Mouse (Mus musculus) heart, adult 2 months (tissue): ENCODE results near the gene Fam169a. TPM values are rescaled to one million over a fixed set of nuclear protein-coding genes. Genes with fewer than 3 reads are reported as not detected.
A peak's percentile ranks its signal among the peaks of the same experiment; 100 is the strongest.
"Not testable (repeated sequence)": the region's sequence is repeated elsewhere in the genome, so short reads cannot be mapped to it uniquely, and the experiment has no call there.

Source experiments
- DNase-seq, 2 experiments: peaks; one replicate each; pipeline ENCODE4 v3.0.0; 2021
- H3K27ac ChIP-seq: fragments of 200-600 bp; 2 replicates; pipeline ENCODE4 v1.8.1; 2022
- H3K27me3 ChIP-seq: fragments of 200-500 bp; 2 replicates; pipeline ENCODE4 v1.6.1; 2012; ENCODE audit warnings: mild to moderate bottlenecking, low read length, inconsistent platforms, mixed read lengths; ENCODE audit not compliant: control insufficient read depth, insufficient read depth
- H3K36me3 ChIP-seq: fragments of 200-500 bp; 2 replicates; pipeline ENCODE4 v1.6.1; 2012; ENCODE audit warnings: low read length, inconsistent platforms; ENCODE audit not compliant: control insufficient read depth, insufficient read depth
- H3K4me1 ChIP-seq: fragments of 200-500 bp; 2 replicates; pipeline ENCODE4 v1.6.1; 2011; ENCODE audit warnings: low read length; ENCODE audit not compliant: control insufficient read depth, insufficient read depth
- H3K4me3 ChIP-seq: fragments of 200-600 bp; 2 replicates; pipeline ENCODE4 v1.8.1; 2022
- H3K79me2 ChIP-seq: fragments of 200-500 bp; replicated peaks from 2 replicates; pipeline ENCODE4 v1.6.1; 2012; ENCODE audit warnings: mild to moderate bottlenecking, inconsistent platforms, low read length, moderate library complexity, mixed read lengths; ENCODE audit not compliant: control insufficient read depth, insufficient read depth
- H3K9ac ChIP-seq: fragments of 200-500 bp; 2 replicates; pipeline ENCODE4 v1.6.1; 2012; ENCODE audit warnings: low read depth, mild to moderate bottlenecking, control low read depth, inconsistent platforms, low read length, mixed read lengths
- CTCF ChIP-seq: fragments of 200-600 bp; IDR thresholded peaks from 2 replicates; pipeline ENCODE4 v1.8.1; 2022; ENCODE audit warnings: antibody characterized with exemption, mild to moderate bottlenecking, moderate library complexity
- EP300 ChIP-seq: fragments of 200-500 bp; IDR thresholded peaks from 2 replicates; pipeline ENCODE4 v1.6.1; 2011; ENCODE audit warnings: low read depth, low read length, control low read depth; ENCODE audit not compliant: insufficient read depth
- POLR2A ChIP-seq: fragments of 200-500 bp; IDR thresholded peaks from 2 replicates; pipeline ENCODE4 v1.6.1; 2011; ENCODE audit warnings: mild to moderate bottlenecking, low read depth, low read length, control low read depth; ENCODE audit not compliant: insufficient read depth
- WGBS: fragments of 180-500 bp; shearing (Covaris S2); methylation state at CpG from one replicate; pipeline ENCODE4 v1.1.7; 2018; 5-methylcytosine and 5-hydroxymethylcytosine counted together
- intact Hi-C: fragments of 180-260 bp; cut with DNase I; formaldehyde crosslinking; loops from one replicate; pipeline ENCODE4 v1.15.1; 2025
- polyA plus RNA-seq: library from polyadenylated mRNA; depleted of rRNA; stranded (reverse); fragments of >200 nt; gene quantifications from 2 replicates; pipeline ENCODE4 v1.2.3, GENCODE M21; 2012
- total RNA-seq, 2 experiments: library from RNA; stranded (reverse); gene quantifications; 2 replicates each; pipeline ENCODE4 v1.2.3; 2021

Fam169a gene
- total and polyA plus RNA-seq, 3 experiments: 0.12 to 0.50 (median 0.42) TPM

DNA sequence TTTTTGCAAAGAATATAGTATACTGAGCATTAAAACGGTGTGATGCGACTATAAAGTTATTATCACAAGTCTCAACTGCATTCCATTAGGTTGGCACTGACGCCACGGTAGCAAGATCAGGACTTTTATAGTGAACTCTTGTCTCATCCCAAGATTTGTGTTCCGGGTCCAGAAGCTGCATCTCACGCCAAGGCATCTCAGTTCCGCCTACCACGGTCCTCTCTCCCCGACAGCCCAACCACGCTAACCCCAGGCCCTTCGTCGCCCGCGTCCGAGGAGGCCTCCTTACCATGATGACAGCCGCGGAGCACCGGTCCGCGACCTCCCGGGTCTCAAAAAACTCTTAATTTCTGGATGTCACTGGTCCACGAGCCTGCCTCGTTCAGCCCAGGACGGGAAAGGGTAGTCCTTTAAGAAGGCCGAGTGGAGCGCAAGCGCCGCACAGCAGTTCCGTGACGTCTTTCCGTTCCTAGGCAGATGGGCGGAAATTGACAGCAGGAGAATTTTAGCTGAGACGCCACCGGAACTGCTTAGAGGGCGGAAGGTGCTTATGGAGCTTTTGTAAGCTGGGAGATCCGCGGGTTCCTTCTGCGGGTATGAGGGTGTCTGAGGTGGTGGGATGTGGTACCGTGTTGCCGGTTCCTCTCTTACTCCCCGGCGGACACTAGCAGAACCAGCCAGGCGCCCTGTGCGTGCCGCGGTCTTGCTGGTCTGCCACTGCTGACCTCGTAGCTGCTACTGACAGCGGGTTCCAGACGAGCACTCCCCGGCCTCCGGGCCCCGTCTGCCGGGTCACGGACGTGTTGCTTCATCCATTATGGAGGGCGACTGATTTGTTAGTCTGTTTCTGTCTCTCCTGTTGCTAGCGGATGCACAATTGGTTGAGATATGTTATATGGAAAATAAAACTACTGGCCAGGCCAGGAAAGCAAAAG lies 70.6 kb downstream of the Fam169a start, which contains the start of the genes Gfm2 and Nsa2:
Gfm2 (plus strand) TSS at position 472 of the 935 bp plus-strand sequence.
Nsa2 (minus strand) TSS at position 472 of the 935 bp plus-strand sequence.
- Histone ChIP-seq H3K36me3 (peaks cover 3% of the 10 kb centered on the region), H3K4me1 (peaks cover 1% of the 10 kb centered on the region), H3K27me3 (no peaks in the 10 kb centered on the region), H3K79me2 (peaks cover 1% of the 10 kb centered on the region; the same call in 1 of the 2 replicates), H3K4me3 (peak within 1 kb of the TSS; percentile 95), H3K27ac (peak within 1 kb of the TSS; percentile 96), H3K9ac (peak within 1 kb of the TSS; percentile 93)
- WGBS: under 1% methylated on average over 57 of the region's 57 CpGs
- DNase-seq: peak; percentile 90 to 92
- peak; percentile 92 for TF ChIP-seq POLR2A
- TF ChIP-seq EP300: peak; percentile 93
- no peak for TF ChIP-seq CTCF
- intact Hi-C loops: loop anchor here (2.0 to 5.0 kb wide), 2 partner anchors 67 to 1125 kb away; partner anchors contain the start of genes Ankra2 and Utp15

DNA sequence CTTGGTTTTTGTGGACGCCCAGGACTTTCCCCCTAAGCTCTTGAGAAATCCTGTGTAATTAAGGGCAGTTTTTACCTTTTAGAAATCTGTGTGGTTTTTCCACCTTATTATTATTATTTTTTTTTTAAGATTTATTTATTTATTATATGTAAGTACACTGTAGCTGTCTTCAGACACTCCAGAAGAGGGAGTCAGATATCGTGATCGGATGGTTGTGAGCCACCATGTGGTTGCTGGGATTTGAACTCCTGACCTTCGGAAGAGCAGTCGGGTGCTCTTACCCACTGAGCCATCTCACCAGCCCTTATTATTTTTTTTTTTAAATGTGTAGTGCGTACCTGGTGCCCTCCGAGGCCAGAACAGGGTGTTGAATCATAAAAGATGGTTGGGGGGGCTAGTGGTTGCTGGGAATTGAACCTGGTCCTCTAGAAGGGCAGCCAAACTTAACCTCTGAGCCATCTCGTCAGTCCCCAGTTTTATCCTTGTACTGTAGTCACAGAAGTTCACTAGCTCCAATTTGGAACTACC lies 71.4 kb downstream of the Fam169a start:
- peak overlapping the region; percentile 93 for H3K9ac ChIP-seq
- peak overlapping the region; percentile 96 for H3K27ac ChIP-seq
- peak overlapping the region; percentile 95 for H3K4me3 ChIP-seq
- not testable (repeated sequence) for DNase-seq, H3K27me3 ChIP-seq, H3K36me3 ChIP-seq, H3K4me1 ChIP-seq, H3K79me2 ChIP-seq
- intact Hi-C loops: loop anchor here (5.0 kb wide), 1 partner anchor 1124 kb away; the partner anchor contains the start of genes Ankra2 and Utp15
- 28% methylated on average over 8 of the region's 8 CpGs for WGBS

DNA sequence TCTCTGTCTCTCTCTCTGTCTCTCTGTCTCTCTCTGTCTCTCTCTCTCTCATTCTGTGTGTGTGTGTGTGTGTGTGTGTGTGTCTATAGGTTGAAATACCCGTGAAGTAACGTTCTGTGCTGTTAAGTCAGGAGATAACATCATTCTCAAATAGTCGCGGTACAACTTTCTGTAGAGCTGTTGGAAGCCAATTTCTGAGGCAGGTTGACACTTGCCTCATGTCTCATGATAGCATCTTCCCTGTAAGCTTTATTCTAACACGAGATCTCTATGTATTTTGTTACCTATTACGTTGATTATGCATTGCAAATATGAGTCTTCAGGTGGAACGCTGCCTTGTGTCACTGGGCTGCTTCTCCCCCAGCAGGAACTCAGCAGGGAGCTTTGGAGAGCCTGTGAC lies 75.2 kb downstream of the Fam169a start:
- Histone ChIP-seq H3K9ac (no peak overlapping the region), H3K4me1 (peaks cover 1% of the 10 kb centered on the region), H3K36me3 (no peaks in the 10 kb centered on the region), H3K79me2 (peaks cover 1% of the 10 kb centered on the region; the same call in 1 of the 2 replicates), H3K4me3 (no peak overlapping the region), H3K27ac (no peak overlapping the region), H3K27me3 (no peaks in the 10 kb centered on the region)
- WGBS: 84% methylated on average over 7 of the region's 7 CpGs
- no peak for TF ChIP-seq CTCF
- DNase-seq: no peak
- intact Hi-C loops: no loop called here

DNA sequence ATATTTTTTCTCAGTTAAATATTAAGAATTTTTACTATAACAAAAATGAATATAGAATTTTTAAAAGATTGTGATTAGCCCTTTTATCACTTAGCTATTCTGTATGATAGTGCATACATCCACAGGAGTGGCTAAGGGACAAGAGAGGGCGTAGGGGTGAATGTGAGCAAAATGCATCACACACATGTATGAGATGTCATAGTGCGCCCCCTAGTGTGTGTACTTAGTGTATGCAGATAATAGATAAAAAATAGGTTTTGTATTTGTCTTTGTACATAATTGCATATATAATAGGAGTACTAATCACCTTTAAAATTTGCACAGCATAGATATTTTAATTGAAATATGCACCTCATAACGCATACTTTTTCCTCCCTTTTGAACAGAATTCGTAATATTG lies 78.7 kb downstream of the Fam169a start:
- intact Hi-C loops: no loop called here
- Histone ChIP-seq H3K27me3 (no peaks in the 10 kb centered on the region), H3K9ac (no peak overlapping the region), H3K27ac (no peak overlapping the region), H3K4me1 (no peaks in the 10 kb centered on the region), H3K36me3 (no peaks in the 10 kb centered on the region), H3K4me3 (no peak overlapping the region), H3K79me2 (peaks cover under 1% of the 10 kb centered on the region; the same call in 1 of the 2 replicates)
- TF ChIP-seq POLR2A (no peak), EP300 (no peak), CTCF (peak; percentile 86)
- no peak for DNase-seq
- 52% methylated on average over 4 of the region's 4 CpGs for WGBS

DNA sequence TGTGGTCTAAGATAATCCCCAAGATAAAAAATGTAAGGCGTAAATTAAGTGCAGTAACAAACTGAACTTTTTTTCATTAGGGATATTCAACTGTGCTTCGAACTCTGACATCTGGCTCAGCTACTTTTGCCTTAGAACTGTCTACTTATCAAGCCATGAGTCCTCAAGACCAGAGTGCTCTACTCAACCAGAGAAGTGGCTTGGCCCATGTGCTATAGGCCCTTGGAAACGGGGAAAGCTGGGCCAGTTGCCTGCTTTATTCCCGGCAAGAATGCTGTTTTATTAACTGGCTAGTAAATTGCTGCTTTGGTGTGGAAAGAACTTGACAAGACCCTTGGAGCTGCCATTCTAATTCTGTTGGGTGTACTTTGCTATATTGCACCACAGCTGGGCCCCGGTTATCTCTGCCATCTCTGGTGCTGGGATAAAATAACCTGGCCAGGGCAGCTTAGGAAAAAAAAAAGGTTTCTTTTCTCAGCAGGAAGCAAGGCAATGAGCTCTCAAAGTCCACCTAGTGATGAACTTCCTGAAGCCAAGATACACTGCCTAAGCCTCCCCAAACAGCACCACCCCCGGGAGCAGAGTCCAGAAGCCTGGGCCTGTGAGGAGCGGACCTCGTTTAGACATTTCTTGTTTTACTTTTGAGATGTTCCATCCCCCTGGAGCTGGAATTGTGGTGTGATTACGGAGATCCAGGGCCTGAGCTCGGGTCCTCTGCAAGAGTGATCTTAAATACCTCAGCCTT lies 108.6 kb downstream of the Fam169a start:
- Histone ChIP-seq H3K79me2 (no peaks in the 10 kb centered on the region), H3K4me1 (no peaks in the 10 kb centered on the region), H3K27ac (no peak overlapping the region), H3K27me3 (no peaks in the 10 kb centered on the region), H3K36me3 (no peaks in the 10 kb centered on the region; the same call in 1 of the 2 replicates), H3K9ac (no peak overlapping the region), H3K4me3 (no peak overlapping the region)
- intact Hi-C loops: no loop called here
- TF ChIP-seq POLR2A (no peak), EP300 (no peak), CTCF (no peak)
- DNase-seq: no peak
- 76% methylated on average over 10 of the region's 10 CpGs for WGBS
